Mouse (Mus musculus): ENCODE measurements around the gene Igfbp2.

GRCm38 (mm10) chr1:72869275-72869674 is 45.0 kb downstream of the Igfbp2 start:
- TF ChIP-seq CTCF (IDR thresholded peaks at IDR 0.05) = no peak
- TF ChIP-seq EP300 (IDR thresholded peaks at IDR 0.05) = no peak

Measured in lung, postnatal 0 days (tissue).